Mouse (Mus musculus): ENCODE results near the gene Mfge8. TPM values are rescaled to one million over a fixed set of nuclear protein-coding genes. Genes with fewer than 3 reads are reported as not detected.

The Mfge8 gene
- polyA plus RNA-seq, 1 experiment from 2014 or later, result 318 TPM

- Histone ChIP-seq H3K4me1 (ENCODE audit: insufficient read depth, low read depth, low read length) (no peaks in the 10 kb centered on the region), H3K4me2 (replicated peaks; ENCODE audit: low read depth, low read length) (peak overlapping the region; percentile 75), H3K27ac (ENCODE audit: low read length) (peak overlapping the region; percentile 86), H3K9me3 (ENCODE audit: low read length) (no peaks in the 10 kb centered on the region), H3K4me3 (ENCODE audit: low read depth, low read length) (peak overlapping the region; percentile 73), H3K27me3 (replicated peaks; ENCODE audit: insufficient read depth, low read length) (no peaks in the 10 kb centered on the region), H3K36me3 (ENCODE audit: insufficient read depth, low read length) (no peaks in the 10 kb centered on the region), H3K9ac (replicated peaks; ENCODE audit: low read depth) (peak overlapping the region; percentile 65)
- ATAC-seq (peak; percentile 12; the same call in 1 of the 2 replicates), DNase-seq (ENCODE audit: low spot score) (peak; percentile 52)
- WGBS, result 4% methylated on average over 20 of the region's 20 CpGs
- TF ChIP-seq EP300 (IDR thresholded peaks at IDR 0.05) (no peak), CTCF (IDR thresholded peaks at IDR 0.05) (no peak)
These were observed 768 bp downstream of the Mfge8 start for GRCm38 (mm10) chr7:79147931-79148653.

- Histone ChIP-seq H3K4me2 (replicated peaks; ENCODE audit: low read depth, low read length) (peak overlapping the region; percentile 75), H3K9ac (replicated peaks; ENCODE audit: low read depth) (no peak overlapping the region), H3K36me3 (ENCODE audit: insufficient read depth, low read length) (no peaks in the 10 kb centered on the region), H3K9me3 (ENCODE audit: low read length) (no peaks in the 10 kb centered on the region), H3K4me1 (ENCODE audit: insufficient read depth, low read depth, low read length) (no peaks in the 10 kb centered on the region), H3K27ac (ENCODE audit: low read length) (no peak overlapping the region), H3K27me3 (replicated peaks; ENCODE audit: insufficient read depth, low read length) (no peaks in the 10 kb centered on the region), H3K4me3 (ENCODE audit: low read depth, low read length) (0 out of 2 replicates have a peak overlapping the region, but pooled peaks have one; percentile 73)
- DNase-seq (ENCODE audit: low spot score) (no peak), ATAC-seq (no peak)
- no peak for TF ChIP-seq EP300 (IDR thresholded peaks at IDR 0.05)
- no peak for TF ChIP-seq CTCF (IDR thresholded peaks at IDR 0.05)
- 49% methylated on average over 12 of the region's 12 CpGs for WGBS
These were observed 1.6 kb downstream of the Mfge8 start for GRCm38 (mm10) chr7:79147011-79147837.

- peaks cover 1% of the 10 kb centered on the region; the same call in 1 of the 2 replicates for H3K36me3 ChIP-seq (ENCODE audit: insufficient read depth, low read length)
- H3K9ac ChIP-seq (replicated peaks; ENCODE audit: low read depth), result no peak overlapping the region
- no peaks in the 10 kb centered on the region for H3K27me3 ChIP-seq (replicated peaks; ENCODE audit: insufficient read depth, low read length)
- no peak overlapping the region for H3K4me3 ChIP-seq (ENCODE audit: low read depth, low read length)
- H3K4me1 ChIP-seq (ENCODE audit: insufficient read depth, low read depth, low read length), result no peaks in the 10 kb centered on the region
- DNase-seq (ENCODE audit: low spot score) (peak; percentile 72), ATAC-seq (peak; percentile 35)
- TF ChIP-seq EP300 (IDR thresholded peaks at IDR 0.05) (no peak), CTCF (IDR thresholded peaks at IDR 0.05) (peak; percentile 98)
- H3K4me2 ChIP-seq (replicated peaks; ENCODE audit: low read depth, low read length), result no peak overlapping the region
- WGBS, result 41% methylated on average over 8 of the region's 8 CpGs
- H3K9me3 ChIP-seq (ENCODE audit: low read length), result no peaks in the 10 kb centered on the region
- no peak overlapping the region for H3K27ac ChIP-seq (ENCODE audit: low read length)
These were observed 8.0 kb downstream of the Mfge8 start for GRCm38 (mm10) chr7:79140897-79141296.

GRCm38 (mm10) chr7:79139891-79140591, 8.8 kb downstream of the Mfge8 start:
- H3K36me3 ChIP-seq (ENCODE audit: insufficient read depth, low read length), result peaks cover 8% of the 10 kb centered on the region; the same call in 1 of the 2 replicates
- no peak for DNase-seq (ENCODE audit: low spot score)
- WGBS, result 61% methylated on average over 4 of the region's 4 CpGs
- no peak overlapping the region for H3K27ac ChIP-seq (ENCODE audit: low read length)
- TF ChIP-seq CTCF (IDR thresholded peaks at IDR 0.05) (no peak), EP300 (IDR thresholded peaks at IDR 0.05) (no peak)
- no peak overlapping the region for H3K9ac ChIP-seq (replicated peaks; ENCODE audit: low read depth)
- ATAC-seq, result no peak
- no peaks in the 10 kb centered on the region for H3K27me3 ChIP-seq (replicated peaks; ENCODE audit: insufficient read depth, low read length)
- H3K4me2 ChIP-seq (replicated peaks; ENCODE audit: low read depth, low read length), result no peak overlapping the region
- H3K4me3 ChIP-seq (ENCODE audit: low read depth, low read length), result no peak overlapping the region
- no peaks in the 10 kb centered on the region for H3K4me1 ChIP-seq (ENCODE audit: insufficient read depth, low read depth, low read length)
- no peaks in the 10 kb centered on the region for H3K9me3 ChIP-seq (ENCODE audit: low read length)

GRCm38 (mm10) chr7:79139328-79139824, 9.5 kb downstream of the Mfge8 start:
- no peak for TF ChIP-seq CTCF (IDR thresholded peaks at IDR 0.05)
- TF ChIP-seq EP300 (IDR thresholded peaks at IDR 0.05), result no peak
- no peaks in the 10 kb centered on the region for H3K4me1 ChIP-seq (ENCODE audit: insufficient read depth, low read depth, low read length)
- no peak overlapping the region for H3K4me2 ChIP-seq (replicated peaks; ENCODE audit: low read depth, low read length)
- ATAC-seq (no peak), DNase-seq (ENCODE audit: low spot score) (no peak)
- 76% methylated on average over 6 of the region's 6 CpGs for WGBS
- H3K36me3 ChIP-seq (ENCODE audit: insufficient read depth, low read length), result peaks cover 8% of the 10 kb centered on the region; the same call in 1 of the 2 replicates
- no peak overlapping the region for H3K4me3 ChIP-seq (ENCODE audit: low read depth, low read length)
- no peaks in the 10 kb centered on the region for H3K27me3 ChIP-seq (replicated peaks; ENCODE audit: insufficient read depth, low read length)
- H3K9ac ChIP-seq (replicated peaks; ENCODE audit: low read depth), result no peak overlapping the region
- no peak overlapping the region for H3K27ac ChIP-seq (ENCODE audit: low read length)
- no peaks in the 10 kb centered on the region for H3K9me3 ChIP-seq (ENCODE audit: low read length)

Measured in lung, postnatal 0 days (tissue).